Comparison of ENCODE assay signal across 22 mouse cellular contexts in the genomic region with DNA sequence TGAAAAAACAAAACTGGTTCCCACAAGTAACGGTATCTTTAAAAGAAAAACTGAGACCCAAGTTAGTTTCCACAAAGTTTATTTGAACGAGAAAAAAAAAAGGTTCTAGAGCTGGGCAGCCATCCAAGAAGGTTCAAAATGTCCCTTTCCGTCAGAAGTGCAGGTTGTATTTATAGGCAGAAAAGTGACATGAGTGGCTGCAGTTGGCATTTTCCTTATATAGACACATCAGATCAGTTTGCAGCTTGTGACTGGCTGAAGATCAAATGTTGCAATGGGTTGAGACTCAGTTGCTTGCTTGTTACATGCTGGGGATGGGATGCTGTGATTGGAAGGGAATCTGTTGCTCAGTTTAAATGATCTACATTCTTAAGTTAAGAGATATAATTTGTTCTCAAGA.
DNase-seq lines count a peak whose midpoint lies in the region; ATAC-seq and TF ChIP-seq lines count a peak whose summit lies in the region.
"Had no signal": no experiment of that assay in that cellular context is flagged by ENCODE, and none has a peak within 500 bp of the region (broad histone marks: within the 10 kb centered on the region; RNA-seq: fewer than 3 reads in every experiment).

No protein-coding gene starts in this region.

- ATAC-seq in forebrain, postnatal 0 days = no peak; the same call in 1 of the 2 replicates
- no peak for ATAC-seq in forebrain, embryonic 13.5 days
- ATAC-seq in lung, embryonic 14.5 days (ENCODE audit: insufficient read depth) = peak; percentile 82
- ATAC-seq: activated CD4-positive, CD25-positive, alpha-beta regulatory T cell, adult 4 months; CD4-positive, CD25-positive, alpha-beta regulatory T cell, adult 4 months had no signal

- no peaks in the 10 kb centered on the region for H3K4me1 ChIP-seq in forebrain, postnatal 0 days (ENCODE audit: insufficient read depth)
- H3K4me1 ChIP-seq in forebrain, embryonic 13.5 days = no peaks in the 10 kb centered on the region
- H3K4me1 ChIP-seq in lung, embryonic 14.5 days (ENCODE audit: insufficient read depth) = peaks cover 6% of the 10 kb centered on the region; the same call in 1 of the 2 replicates
- H3K4me1 ChIP-seq: hindbrain, embryonic 12.5 days had no signal

- no peaks in the 10 kb centered on the region for H3K36me3 ChIP-seq in forebrain, postnatal 0 days (ENCODE audit: insufficient read depth)
- H3K36me3 ChIP-seq in forebrain, embryonic 13.5 days (ENCODE audit: poor library complexity, severe bottlenecking) = no peaks in the 10 kb centered on the region
- H3K36me3 ChIP-seq in lung, embryonic 14.5 days (ENCODE audit: insufficient read depth) = no peaks in the 10 kb centered on the region
- H3K36me3 ChIP-seq: G1E; hindbrain, embryonic 12.5 days had no signal

- peak; percentile 22 for DNase-seq in forebrain, postnatal 0 days
- peak; percentile 22 for DNase-seq in heart, postnatal 4 days
- DNase-seq in heart, postnatal 36 days = no peak
- DNase-seq in lung, embryonic 14.5 days = peak; percentile 89
- DNase-seq in lung, postnatal 25 days (ENCODE audit: low spot score) = no peak
- peak; percentile 6 for DNase-seq in lung, postnatal 14 days
- no peak for DNase-seq in left cerebral cortex, adult 2 months (ENCODE audit: extremely low spot score in 1 of 2, low spot score in 2 of 2)
- DNase-seq: adrenal gland, postnatal 10 days; cerebellum, adult 11-12 months; cerebellum, postnatal 14 days; gastrocnemius, postnatal 10 days; kidney, adult 8-10 months; left cerebral cortex, postnatal 4 days; right cerebral cortex, postnatal 14 days; spleen, adult 18-20 months; thymus, adult 18-20 months had no signal

- no peaks in the 10 kb centered on the region for H3K9me3 ChIP-seq in forebrain, postnatal 0 days (ENCODE audit: low read length)
- H3K9me3 ChIP-seq in forebrain, embryonic 13.5 days (replicated peaks) = no peaks in the 10 kb centered on the region
- H3K9me3 ChIP-seq in lung, embryonic 14.5 days (ENCODE audit: low read depth, low read length) = no peaks in the 10 kb centered on the region
- H3K9me3 ChIP-seq: hindbrain, embryonic 12.5 days had no signal

- TF ChIP-seq CTCF in forebrain, postnatal 0 days (IDR thresholded peaks at IDR 0.05; ENCODE audit: low read depth) = no peak
- TF ChIP-seq CTCF in lung, embryonic 14.5 days (IDR thresholded peaks at IDR 0.05; ENCODE audit: low read depth) = no peak
- TF ChIP-seq CTCF in left cerebral cortex, adult 2 months (IDR thresholded peaks at IDR 0.05) = no peak

- 41% methylated on average over 3 of the region's 3 CpGs for WGBS in forebrain, postnatal 0 days
- WGBS in forebrain, embryonic 13.5 days = 62% methylated on average over 3 of the region's 3 CpGs
- WGBS in lung, embryonic 14.5 days = 8% methylated on average over 3 of the region's 3 CpGs

- H3K27me3 ChIP-seq in forebrain, postnatal 0 days (ENCODE audit: insufficient read depth, low read length) = no peaks in the 10 kb centered on the region
- no peaks in the 10 kb centered on the region for H3K27me3 ChIP-seq in forebrain, embryonic 13.5 days
- H3K27me3 ChIP-seq in lung, embryonic 14.5 days (ENCODE audit: insufficient read depth, low read length) = no peaks in the 10 kb centered on the region
- H3K27me3 ChIP-seq: hindbrain, embryonic 12.5 days had no signal

- no peak overlapping the region for H3K4me3 ChIP-seq in forebrain, postnatal 0 days (ENCODE audit: low read depth, low read length)
- H3K4me3 ChIP-seq in forebrain, embryonic 13.5 days = no peak overlapping the region
- H3K4me3 ChIP-seq in lung, embryonic 14.5 days (ENCODE audit: low read depth, low read length) = no peak overlapping the region
- H3K4me3 ChIP-seq in left cerebral cortex, adult 2 months = no peak overlapping the region
- H3K4me3 ChIP-seq: hindbrain, embryonic 12.5 days had no signal

- no peak overlapping the region for H3K27ac ChIP-seq in forebrain, postnatal 0 days (ENCODE audit: low read depth, low read length)
- H3K27ac ChIP-seq in forebrain, embryonic 13.5 days = no peak overlapping the region
- no peak overlapping the region for H3K27ac ChIP-seq in lung, embryonic 14.5 days (ENCODE audit: low read depth)
- no peak overlapping the region for H3K27ac ChIP-seq in left cerebral cortex, adult 2 months
- H3K27ac ChIP-seq: hindbrain, embryonic 12.5 days had no signal

- intact Hi-C loops in heart, postnatal 36 days (cut with DNase I) = no loop called here
- intact Hi-C loops in left cerebral cortex, adult 2 months (cut with DNase I) = no loop called here

- no peak overlapping the region for H3K9ac ChIP-seq in forebrain, postnatal 0 days
- no peak overlapping the region for H3K9ac ChIP-seq in forebrain, embryonic 13.5 days
- no peak overlapping the region for H3K9ac ChIP-seq in lung, embryonic 14.5 days
- H3K9ac ChIP-seq: hindbrain, embryonic 12.5 days had no signal

- no peak overlapping the region for H3K4me2 ChIP-seq in forebrain, postnatal 0 days (ENCODE audit: low read depth)
- no peak overlapping the region for H3K4me2 ChIP-seq in forebrain, embryonic 13.5 days
- no peak overlapping the region for H3K4me2 ChIP-seq in lung, embryonic 14.5 days
- H3K4me2 ChIP-seq: hindbrain, embryonic 12.5 days; liver, embryonic 11.5 days had no signal

Comparison
In these comparisons a context has a peak if more than half of its experiments do, and no peak if none do; other contexts are left out.
1. DNase-seq: peak in forebrain, postnatal 0 days (single experiment), heart, postnatal 4 days (single experiment), lung, embryonic 14.5 days (single experiment) and lung, postnatal 14 days (single experiment); none in heart, postnatal 36 days (0 of 2), lung, postnatal 25 days (single experiment) and left cerebral cortex, adult 2 months (0 of 2).